Mouse (Mus musculus) limb, embryonic 14.5 days (tissue): ENCODE measurements around the gene Krt42. TPM values are rescaled to one million over a fixed set of nuclear protein-coding genes. Genes with fewer than 3 reads are reported as not detected.

Experiments used
- ATAC-seq: fragments of 200-750 bp; cut with Nextera tagmentation; 2 replicates; pipeline ENCODE4 v1.8.0; 2017; ENCODE audit warnings: low read depth, moderate number of reproducible peaks, moderate TSS enrichment; ENCODE audit not compliant: low FRiP score
- DNase-seq: peaks from one replicate; pipeline ENCODE4 v3.0.0-alpha.2; 2015; ENCODE audit warnings: low spot score
- H3K27ac ChIP-seq: fragments of 300-500 bp; sonication (generic); replicated peaks from 2 replicates; pipeline ENCODE4 v1.5.1; 2014; ENCODE audit warnings: low read depth, mild to moderate bottlenecking, low read length, moderate library complexity, mixed read lengths
- H3K27me3 ChIP-seq: fragments of 300-500 bp; sonication (generic); 2 replicates; pipeline ENCODE4 v1.6.1; 2014; ENCODE audit warnings: low read length, mixed read lengths; ENCODE audit not compliant: control insufficient read depth, insufficient read depth
- H3K36me3 ChIP-seq: fragments of 300-500 bp; sonication (generic); 2 replicates; pipeline ENCODE4 v1.6.1; 2014; ENCODE audit warnings: mild to moderate bottlenecking, low read length, moderate library complexity, mixed read lengths; ENCODE audit not compliant: control insufficient read depth, insufficient read depth
- H3K4me1 ChIP-seq: fragments of 300-500 bp; sonication (generic); 2 replicates; pipeline ENCODE4 v1.6.1; 2014; ENCODE audit warnings: antibody characterized with exemption, low read length, mixed read lengths; ENCODE audit not compliant: control insufficient read depth, insufficient read depth
- H3K4me2 ChIP-seq: fragments of 300-500 bp; sonication (generic); replicated peaks from 2 replicates; pipeline ENCODE4 v1.6.1; 2014; ENCODE audit warnings: low read depth, mild to moderate bottlenecking, low read length, moderate library complexity; ENCODE audit not compliant: severe bottlenecking
- H3K4me3 ChIP-seq: fragments of 300-500 bp; sonication (generic); replicated peaks from 2 replicates; pipeline ENCODE4 v1.5.1; 2014; ENCODE audit warnings: low read length
- H3K9ac ChIP-seq: fragments of 300-500 bp; sonication (generic); 2 replicates; pipeline ENCODE4 v1.6.1; 2014; ENCODE audit warnings: mild to moderate bottlenecking, low read depth, low read length, moderate library complexity; ENCODE audit not compliant: severe bottlenecking
- H3K9me3 ChIP-seq: fragments of 300-500 bp; sonication (generic); 2 replicates; pipeline ENCODE4 v1.6.1; 2016; ENCODE audit warnings: low read length; ENCODE audit not compliant: control insufficient read depth
- POLR2A ChIP-seq: fragments of 200-500 bp; IDR thresholded peaks from 2 replicates; pipeline ENCODE4 v1.8.0; 2012; ENCODE audit warnings: inconsistent platforms, mild to moderate bottlenecking, moderate library complexity, borderline replicate concordance; ENCODE audit not compliant: insufficient read depth, insufficient read length; ENCODE audit errors: extremely low read depth
- WGBS: fragments of 180-500 bp; shearing (Covaris S2); extraction: QIAGEN DNeasy Blood & Tissue Kit; methylation state at CpG from one replicate; pipeline ENCODE4 v1.1.7; 2014; 5-methylcytosine and 5-hydroxymethylcytosine counted together
- polyA plus RNA-seq, 2 experiments: library from polyadenylated mRNA; depleted of rRNA in 1 of 2; stranded (reverse) in 1 of 2; unstranded in 1 of 2; fragments of >200 nt; fragmentation: Nextera tagmentation in 1 of 2; extraction: Ambion mirVana in 1 of 2; gene quantifications; 2 replicates each; pipeline versions ENCODE4 v1.2.1 to v1.2.3; 2012 to 2014

The Krt42 gene
- polyA plus RNA-seq, 2 experiments = 0.08 TPM; not detected in 1

DNA sequence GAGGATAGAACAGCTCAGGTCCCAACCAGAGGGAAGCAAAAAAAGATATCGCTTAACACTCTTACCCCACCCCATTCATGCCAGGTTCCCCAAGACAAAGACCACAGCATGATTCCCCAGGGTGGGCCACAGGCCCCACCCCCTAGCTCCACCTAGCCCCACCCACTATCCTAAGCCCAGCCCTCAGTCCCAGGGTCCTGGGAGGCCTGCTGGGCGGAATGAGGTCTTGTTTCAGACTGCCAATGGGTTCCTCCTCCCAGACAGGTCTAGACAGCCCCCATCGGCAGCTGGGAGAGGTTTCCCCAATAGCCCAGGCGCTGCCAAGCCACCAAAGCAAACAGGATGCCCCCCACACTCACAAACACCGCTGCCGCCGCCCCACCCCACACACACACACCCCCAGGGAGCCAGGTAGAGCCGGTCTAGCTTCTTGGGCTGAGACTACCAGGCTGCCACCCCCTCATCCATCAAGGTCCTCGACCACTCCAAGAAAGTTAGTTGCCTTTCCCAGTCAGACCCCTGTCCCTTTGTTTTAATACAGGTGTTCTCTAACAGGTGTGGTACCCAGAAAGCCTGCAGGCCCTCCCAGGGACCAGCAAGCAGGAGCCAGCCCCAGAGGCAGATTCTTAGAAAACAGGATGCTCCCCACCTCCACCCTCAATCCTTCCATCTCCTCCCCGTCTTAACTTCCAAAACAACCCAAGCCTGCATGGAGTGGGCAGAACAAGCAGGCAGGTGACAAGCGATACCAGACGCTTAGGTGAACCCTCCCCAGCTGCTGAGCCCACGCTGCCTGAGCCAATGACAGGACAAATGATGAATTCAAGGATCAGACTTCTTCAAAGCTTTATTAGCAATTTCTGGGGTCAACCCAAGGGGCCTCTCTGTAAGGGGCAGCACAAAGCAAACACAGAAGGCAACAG, 7.4 kb downstream of the Krt42 start:
- WGBS = 26% methylated on average over 13 of the region's 13 CpGs
- no peaks in the 10 kb centered on the region for H3K36me3 ChIP-seq
- no peak overlapping the region for H3K4me3 ChIP-seq
- H3K27ac ChIP-seq = no peak overlapping the region
- no peaks in the 10 kb centered on the region for H3K27me3 ChIP-seq
- H3K9ac ChIP-seq = no peak overlapping the region
- H3K4me1 ChIP-seq = peaks cover 5% of the 10 kb centered on the region; the same call in 1 of the 2 replicates
- H3K9me3 ChIP-seq = no peaks in the 10 kb centered on the region
- ATAC-seq (no peak), DNase-seq (no peak)
- no peak for TF ChIP-seq POLR2A
- no peak overlapping the region for H3K4me2 ChIP-seq

DNA sequence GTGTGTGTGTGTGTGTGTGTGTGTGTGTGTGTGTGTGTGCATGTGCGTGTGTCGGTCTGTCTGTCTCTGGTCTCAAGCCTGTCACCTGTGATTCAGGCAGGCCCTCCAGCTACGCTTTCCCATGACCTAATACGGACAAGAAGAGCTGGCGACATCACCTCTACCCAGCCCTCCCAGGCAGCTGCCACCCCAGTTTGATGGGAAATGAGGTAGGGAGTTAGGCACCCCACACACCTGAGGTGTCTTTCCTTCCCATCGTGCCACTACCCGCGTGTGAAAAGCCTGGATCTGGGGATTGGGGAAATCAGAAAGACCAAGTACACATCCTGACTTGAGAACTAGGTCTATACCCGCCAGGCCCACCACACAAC, 8.5 kb downstream of the Krt42 start:
- H3K36me3 ChIP-seq = no peaks in the 10 kb centered on the region
- no peak overlapping the region for H3K9ac ChIP-seq
- no peak for TF ChIP-seq POLR2A
- ATAC-seq = no peak
- no peak overlapping the region for H3K27ac ChIP-seq
- no peaks in the 10 kb centered on the region for H3K27me3 ChIP-seq
- H3K4me1 ChIP-seq = peaks cover 5% of the 10 kb centered on the region; the same call in 1 of the 2 replicates
- DNase-seq = no peak
- H3K9me3 ChIP-seq = no peaks in the 10 kb centered on the region
- 74% methylated on average over 9 of the region's 9 CpGs for WGBS
- no peak overlapping the region for H3K4me3 ChIP-seq
- no peak overlapping the region for H3K4me2 ChIP-seq

DNA sequence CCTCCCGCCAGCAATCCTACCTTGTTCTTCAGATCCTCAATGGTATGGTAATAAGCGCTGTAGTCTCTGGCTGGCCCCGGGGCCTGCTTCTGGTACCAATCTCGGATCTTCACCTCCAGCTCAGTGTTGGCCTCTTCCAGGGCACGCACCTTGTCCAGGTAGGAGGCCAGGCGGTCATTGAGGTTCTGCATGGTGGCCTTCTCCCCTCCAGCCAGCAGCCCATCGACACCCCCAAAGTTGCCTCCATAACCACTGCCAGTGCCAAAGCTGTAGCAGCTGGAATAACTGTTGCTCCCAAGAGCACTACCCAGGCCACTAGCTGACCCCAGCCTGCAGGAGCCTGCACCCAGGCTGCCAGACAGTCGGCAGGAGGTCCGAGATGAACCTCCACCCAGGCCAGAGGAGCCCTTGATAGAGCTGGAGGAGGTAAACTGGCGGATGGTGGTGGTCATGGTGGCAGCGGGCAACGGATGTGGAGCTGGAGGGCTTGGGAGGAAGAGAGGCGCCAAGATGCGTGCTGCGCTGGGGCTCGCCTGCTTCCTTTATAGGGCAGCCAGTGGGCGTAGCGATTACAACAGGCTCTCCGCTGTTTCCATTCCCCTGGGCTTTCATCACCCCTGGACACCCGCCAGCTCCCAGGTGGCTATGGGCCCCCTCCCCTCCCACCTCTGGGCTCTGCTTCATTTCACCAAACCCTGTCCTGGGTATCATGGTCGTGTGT, 9.0 kb downstream of the Krt42 start, which contains the start of gene Krt17:
TSS of gene Krt17 (minus strand) at position 516 of the 721 bp plus-strand sequence.
- TF ChIP-seq POLR2A = no peak
- Histone ChIP-seq H3K4me1 (peaks cover 5% of the 10 kb centered on the region; the same call in 1 of the 2 replicates), H3K4me2 (no peak within 1 kb of the TSS), H3K36me3 (no peaks in the 10 kb centered on the region), H3K9me3 (no peaks in the 10 kb centered on the region), H3K9ac (no peak within 1 kb of the TSS), H3K27me3 (no peaks in the 10 kb centered on the region), H3K27ac (no peak within 1 kb of the TSS), H3K4me3 (no peak within 1 kb of the TSS)
- peak; percentile 16 for DNase-seq
- ATAC-seq = no peak
- WGBS = 74% methylated on average over 21 of the region's 21 CpGs

DNA sequence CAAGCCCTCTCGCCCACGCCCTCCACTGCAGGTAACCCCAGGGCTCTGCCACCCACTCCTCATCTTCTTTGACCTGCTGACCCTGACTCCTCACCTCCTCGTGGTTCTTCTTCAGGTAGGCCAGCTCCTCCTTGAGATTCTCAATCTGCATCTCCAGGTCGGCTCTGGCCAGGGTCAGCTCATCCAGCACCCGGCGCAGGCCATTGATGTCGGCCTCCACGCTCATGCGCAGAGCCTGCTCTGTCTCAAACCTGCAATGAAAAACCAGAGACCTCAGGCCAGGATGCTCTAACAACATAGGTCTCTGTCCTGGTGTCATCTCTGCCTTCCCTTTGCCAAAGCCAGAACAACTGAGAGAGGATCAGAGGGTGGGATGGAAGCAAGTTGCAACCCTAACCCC, 10.6 kb downstream of the Krt42 start:
- H3K4me3 ChIP-seq = no peak overlapping the region
- H3K4me2 ChIP-seq = no peak overlapping the region
- TF ChIP-seq POLR2A = no peak
- no peak for DNase-seq
- H3K27me3 ChIP-seq = no peaks in the 10 kb centered on the region
- no peak for ATAC-seq
- no peak overlapping the region for H3K27ac ChIP-seq
- H3K9ac ChIP-seq = no peak overlapping the region
- 92% methylated on average over 9 of the region's 9 CpGs for WGBS
- H3K4me1 ChIP-seq = peaks cover 5% of the 10 kb centered on the region; the same call in 1 of the 2 replicates
- no peaks in the 10 kb centered on the region for H3K9me3 ChIP-seq
- H3K36me3 ChIP-seq = no peaks in the 10 kb centered on the region

DNA sequence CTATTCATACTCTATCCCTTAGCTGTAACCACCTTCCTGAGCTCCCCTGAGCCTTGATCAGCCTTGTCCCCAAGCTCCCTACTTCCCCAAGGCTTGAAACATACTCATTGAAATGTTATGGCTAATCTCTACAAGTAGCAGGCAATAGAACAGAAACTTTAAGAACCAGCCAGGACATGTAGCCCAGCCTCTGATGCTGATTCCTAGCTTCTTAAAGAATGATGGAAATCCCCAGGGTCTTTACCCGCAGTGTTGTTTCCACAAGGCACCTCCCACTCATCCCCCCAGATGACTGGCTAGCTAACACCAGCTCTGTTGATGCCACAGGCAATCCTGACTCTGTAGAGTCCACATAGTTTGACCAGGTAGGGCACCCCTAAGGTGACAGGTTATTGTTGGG, 11.7 kb downstream of the Krt42 start:
- Histone ChIP-seq H3K9me3 (no peaks in the 10 kb centered on the region), H3K36me3 (no peaks in the 10 kb centered on the region), H3K4me3 (no peak overlapping the region), H3K27me3 (no peaks in the 10 kb centered on the region), H3K9ac (no peak overlapping the region), H3K4me1 (peaks cover 6% of the 10 kb centered on the region; the same call in 1 of the 2 replicates), H3K4me2 (no peak overlapping the region), H3K27ac (no peak overlapping the region)
- no peak for TF ChIP-seq POLR2A
- DNase-seq (no peak), ATAC-seq (no peak)
- WGBS = 82% methylated on average over 1 of the region's 1 CpGs
